Mouse (Mus musculus): ENCODE data around the gene Tectb. TPM values are rescaled to one million over a fixed set of nuclear protein-coding genes. Genes with fewer than 3 reads are reported as not detected.
"Not testable (repeated sequence)": the region's sequence is repeated elsewhere in the genome, so short reads cannot be mapped to it uniquely, and the experiment has no call there.

The Tectb gene
- total RNA-seq, 2 experiments from 2014 or later: not detected

DNA sequence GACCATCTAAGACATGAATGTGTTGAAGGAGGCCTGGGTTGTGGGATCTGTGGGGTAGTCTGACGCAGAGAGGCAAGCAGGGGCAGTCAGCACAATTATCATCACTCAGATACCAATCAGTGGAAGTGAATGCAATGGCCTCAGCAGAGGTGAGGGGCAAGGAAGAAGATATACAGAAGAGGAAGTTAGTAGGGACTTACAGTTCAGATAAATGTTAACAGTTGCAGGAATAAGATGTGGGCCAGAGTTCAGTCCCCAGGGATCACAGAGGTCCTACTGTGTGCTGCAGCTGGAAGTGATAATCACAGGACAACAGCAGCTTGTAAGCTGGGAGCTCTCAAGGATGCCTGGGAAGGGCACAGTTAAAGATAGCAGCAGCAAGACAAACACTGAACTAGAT lies 16.4 kb upstream of the Tectb start:
- ATAC-seq (replicated peaks; ENCODE audit: poor library complexity, severe bottlenecking): no peak

DNA sequence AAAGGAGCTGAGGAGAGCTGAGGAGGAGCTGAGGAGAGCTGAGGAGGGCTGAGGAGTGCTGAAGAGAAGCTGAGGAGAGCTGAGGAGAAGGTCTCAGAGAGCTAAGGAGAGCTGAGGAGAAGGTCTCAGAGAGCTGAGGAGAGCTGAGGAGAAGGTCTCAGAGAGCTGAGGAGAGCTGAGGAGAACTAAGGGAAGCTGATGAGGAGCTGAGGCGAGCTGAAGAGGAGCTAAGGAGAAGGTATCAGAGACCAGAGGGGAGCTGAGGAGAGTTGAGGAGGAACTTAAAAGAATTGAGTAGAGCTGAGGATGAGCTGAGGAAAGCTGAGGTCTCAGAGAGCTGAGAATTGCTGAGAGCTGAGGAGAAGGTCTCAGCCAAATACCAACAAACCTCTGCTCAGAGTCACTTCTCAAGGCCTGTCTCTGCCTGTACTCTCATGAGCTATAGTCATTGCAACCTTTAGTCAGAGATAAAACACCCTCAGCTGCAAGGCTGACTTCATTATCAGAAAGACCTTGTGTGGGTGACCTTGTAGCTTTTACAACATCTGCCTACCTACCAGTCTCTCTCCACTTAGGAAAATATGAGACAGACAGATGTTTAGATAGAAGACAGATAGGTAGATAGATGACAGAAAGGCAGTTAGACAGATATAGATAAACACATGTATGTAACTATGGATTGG lies 15.2 kb upstream of the Tectb start:
- ATAC-seq (replicated peaks; ENCODE audit: poor library complexity, severe bottlenecking): no peak

DNA sequence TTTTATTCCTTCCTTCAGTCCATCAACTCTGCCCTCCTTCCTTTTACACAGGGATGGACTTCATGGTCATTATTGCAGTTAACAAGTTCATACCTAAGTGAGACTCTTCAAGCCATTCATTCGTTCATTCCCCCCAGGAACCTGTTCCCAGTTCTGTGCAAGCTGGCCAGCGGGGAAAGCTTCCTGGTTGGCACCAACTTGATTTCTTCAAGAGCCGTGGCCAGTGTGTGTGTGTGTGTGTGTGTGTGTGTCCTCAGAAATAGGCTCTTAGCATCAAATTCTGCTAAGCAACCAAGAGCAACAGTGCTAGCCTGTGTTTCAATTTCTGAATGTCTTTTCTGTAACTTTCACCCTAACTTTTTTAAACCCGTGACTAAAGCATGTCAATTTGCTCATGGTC lies 14.6 kb upstream of the Tectb start:
- ATAC-seq (replicated peaks; ENCODE audit: poor library complexity, severe bottlenecking): no peak

DNA sequence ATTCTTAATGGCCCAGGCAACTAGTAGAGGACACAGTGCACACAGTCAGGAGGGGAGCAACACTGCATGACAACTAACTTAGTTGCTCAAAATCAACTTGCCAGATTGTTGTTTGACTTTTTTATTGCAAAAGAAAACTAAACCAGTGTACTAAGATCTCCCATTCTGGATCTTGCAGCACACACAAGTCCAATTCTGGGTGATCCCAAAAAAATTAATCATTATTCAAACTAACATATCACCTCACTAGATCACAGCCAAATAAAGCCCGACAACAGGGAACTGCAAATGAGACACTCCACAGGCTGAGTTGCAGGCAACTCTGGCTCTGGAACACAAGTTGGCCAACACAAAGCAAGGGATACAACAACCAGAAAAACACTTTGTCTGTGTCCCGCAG lies 13.8 kb upstream of the Tectb start:
- ATAC-seq (replicated peaks; ENCODE audit: poor library complexity, severe bottlenecking): no peak

DNA sequence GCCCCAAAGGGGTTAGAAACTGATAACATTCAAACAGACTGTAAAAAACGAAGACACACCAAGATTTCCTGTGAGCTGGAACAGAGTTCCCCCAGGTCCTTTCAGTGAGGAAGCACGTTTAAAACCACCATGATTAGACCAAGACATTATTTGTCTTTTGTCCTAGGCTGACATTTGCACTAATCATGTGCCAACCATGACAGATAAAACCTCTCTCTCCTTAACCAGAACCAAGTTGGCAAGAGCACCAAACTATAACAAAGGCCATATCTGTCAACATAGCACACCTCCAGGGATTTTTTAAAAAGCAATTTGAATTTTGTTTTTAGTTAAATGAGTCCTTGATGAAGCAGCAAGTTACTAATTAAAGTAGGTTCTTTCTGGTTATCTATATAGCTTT lies 12.8 kb upstream of the Tectb start:
- no peak for ATAC-seq (replicated peaks; ENCODE audit: poor library complexity, severe bottlenecking)

DNA sequence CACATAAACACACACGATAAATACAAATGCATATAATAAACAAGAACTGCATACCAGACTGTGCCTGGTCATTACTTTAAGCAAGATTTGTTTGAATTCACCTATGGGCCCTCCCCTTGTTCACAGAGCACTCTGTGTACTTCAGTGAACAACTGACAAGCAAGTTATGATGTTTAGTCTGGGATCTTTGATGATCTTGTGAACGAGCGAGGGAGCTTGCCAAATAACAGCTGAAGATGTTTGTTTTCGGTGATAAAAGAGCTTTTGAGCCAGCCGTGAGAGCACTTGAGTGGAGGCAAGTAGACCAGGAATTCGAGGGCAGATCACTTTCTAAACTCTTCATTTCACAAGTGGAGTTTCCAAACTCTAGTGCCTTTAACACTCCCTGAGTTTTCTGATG lies 12.2 kb upstream of the Tectb start:
- ATAC-seq (replicated peaks; ENCODE audit: poor library complexity, severe bottlenecking): no peak

DNA sequence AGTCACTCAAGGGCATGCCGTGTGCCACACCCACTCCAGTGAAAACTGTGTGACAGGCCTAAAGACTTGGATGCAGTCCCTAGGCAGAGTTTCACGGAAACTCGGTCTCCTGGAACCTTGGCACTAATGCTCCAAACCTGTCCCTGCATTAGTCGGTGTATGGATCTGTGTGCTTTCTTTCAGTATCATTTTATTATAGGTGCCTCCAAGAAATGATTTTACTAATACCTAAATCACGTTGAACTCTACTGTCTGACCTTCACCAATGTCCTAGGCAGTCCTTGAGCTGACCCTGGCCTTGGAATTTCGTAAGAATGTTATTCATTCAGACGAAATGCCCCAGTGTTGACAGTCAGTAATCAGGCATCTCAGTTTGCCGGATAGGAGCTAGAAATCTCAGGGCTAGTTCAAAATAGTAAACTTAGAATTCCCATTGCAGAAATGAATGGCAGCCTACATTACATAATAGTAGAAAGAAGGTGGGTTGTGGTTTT lies 11.2 kb upstream of the Tectb start:
- not testable (repeated sequence) for ATAC-seq (replicated peaks; ENCODE audit: poor library complexity, severe bottlenecking)

DNA sequence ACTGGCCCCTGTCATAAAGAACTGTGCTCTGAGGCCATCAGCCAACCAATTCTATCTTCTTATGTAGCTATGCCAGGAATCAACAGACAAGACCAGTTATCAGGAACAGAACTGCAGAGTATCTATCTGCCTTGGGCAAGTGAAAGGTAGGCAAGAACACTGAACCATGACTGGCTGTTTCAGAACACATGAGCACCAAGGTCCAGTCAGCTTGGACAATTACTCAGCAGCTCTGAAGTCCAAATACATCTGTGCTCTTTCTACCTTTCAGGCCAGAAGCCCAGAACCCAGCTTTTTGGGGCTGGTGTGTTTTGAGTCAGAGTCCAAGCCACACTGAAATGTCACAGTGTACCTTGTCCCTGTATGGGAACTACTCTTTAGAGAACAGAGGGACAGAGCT lies 10.1 kb upstream of the Tectb start:
- no peak for ATAC-seq (replicated peaks; ENCODE audit: poor library complexity, severe bottlenecking)

DNA sequence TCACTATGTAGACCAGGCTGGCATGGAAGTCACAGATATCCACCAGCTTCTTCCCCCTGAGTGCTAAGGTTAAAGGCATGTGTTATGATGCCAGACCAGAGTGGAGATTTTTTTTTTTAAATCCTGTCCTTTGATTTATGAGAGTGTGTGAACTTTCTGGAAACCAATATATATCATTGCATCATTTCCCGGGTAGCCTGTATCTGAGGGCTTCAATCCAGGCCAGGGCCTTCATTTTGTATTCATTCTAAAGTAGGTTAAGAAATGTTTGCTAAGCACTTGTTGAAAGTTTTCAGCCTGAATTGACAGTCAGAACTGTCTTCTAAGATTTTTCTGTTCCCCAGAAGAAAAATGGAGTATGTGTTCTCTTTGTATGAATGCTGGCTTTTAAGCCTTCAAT lies 8.9 kb upstream of the Tectb start:
- ATAC-seq (replicated peaks; ENCODE audit: poor library complexity, severe bottlenecking): no peak

DNA sequence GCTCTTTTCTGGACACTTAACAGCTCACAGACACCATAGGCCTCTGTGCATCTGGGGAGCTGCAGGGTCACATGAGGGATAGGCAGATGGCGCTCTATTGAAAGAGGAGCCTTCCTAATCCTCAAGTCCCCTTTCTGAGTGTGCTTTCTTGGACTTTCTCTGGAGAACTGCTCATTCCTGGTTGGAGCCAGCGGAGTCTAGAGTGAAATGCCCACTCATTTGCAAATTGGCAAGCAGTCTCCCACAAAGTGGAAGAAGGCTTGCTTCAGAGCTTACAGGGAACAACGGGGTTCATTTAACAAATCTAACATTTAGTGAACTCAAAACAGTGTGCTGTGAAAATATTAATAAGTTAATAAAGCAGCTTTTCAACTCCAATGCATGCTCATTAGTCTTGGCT lies 3.4 kb upstream of the Tectb start:
- no peak for ATAC-seq (replicated peaks; ENCODE audit: poor library complexity, severe bottlenecking)

DNA sequence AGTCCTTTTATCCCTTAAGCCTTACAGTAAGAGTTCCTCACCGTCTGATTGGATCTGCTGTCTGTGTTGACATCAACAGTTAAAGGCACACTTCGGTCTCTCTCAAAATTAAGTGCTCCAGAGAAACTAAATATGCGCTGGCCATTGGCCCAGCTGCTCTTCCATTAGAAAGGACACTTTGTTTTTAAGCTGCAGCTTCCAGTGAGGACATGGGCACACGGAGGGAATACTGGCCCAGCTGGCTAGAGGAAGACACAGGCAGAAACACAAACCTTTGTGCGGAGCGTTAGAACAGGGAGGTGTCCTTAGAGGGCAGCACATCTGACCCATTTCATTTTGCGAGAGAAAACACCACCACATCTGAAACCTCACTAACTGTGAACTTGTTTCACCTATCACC lies 3.9 kb downstream of the Tectb start:
- no peak for ATAC-seq (replicated peaks; ENCODE audit: poor library complexity, severe bottlenecking)

DNA sequence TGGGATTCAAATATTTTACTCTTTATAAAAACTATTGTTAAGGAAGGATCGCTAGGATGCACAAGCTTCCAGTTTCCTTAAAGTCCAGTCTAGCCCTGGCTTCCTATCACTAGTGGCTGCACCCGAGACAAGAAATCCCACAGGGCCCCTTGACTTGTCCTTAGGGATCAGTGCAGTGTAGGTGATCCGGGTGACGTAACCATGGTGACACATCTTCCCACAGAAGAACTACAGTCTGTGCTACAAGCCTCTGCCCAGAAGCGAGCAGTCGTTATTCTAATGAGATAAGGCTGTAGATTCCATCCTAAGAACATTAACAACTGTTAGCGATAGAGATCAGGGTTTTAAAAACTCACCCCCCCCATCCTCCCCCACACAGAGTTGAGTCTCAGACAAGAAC lies 4.5 kb downstream of the Tectb start:
- ATAC-seq (replicated peaks; ENCODE audit: poor library complexity, severe bottlenecking): no peak

DNA sequence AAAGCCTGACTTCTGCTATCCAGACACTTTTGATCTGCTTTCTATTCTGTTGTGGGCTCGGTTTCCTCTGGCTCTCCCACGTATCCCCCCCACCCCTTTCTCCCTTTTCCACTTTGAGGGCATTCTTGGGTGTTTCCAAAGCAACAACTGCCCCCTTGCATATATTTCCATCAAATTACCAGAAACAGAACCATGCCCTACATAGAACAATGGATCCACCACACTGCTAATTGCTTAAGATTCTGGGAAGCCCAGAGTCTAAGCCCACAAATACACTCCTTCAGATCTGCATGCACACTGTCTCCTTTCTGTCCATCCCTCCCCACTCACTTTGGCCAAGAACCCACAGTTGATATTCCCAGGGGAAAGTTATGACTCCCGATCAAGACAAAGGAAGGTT lies 5.1 kb downstream of the Tectb start:
- no peak for ATAC-seq (replicated peaks; ENCODE audit: poor library complexity, severe bottlenecking)

DNA sequence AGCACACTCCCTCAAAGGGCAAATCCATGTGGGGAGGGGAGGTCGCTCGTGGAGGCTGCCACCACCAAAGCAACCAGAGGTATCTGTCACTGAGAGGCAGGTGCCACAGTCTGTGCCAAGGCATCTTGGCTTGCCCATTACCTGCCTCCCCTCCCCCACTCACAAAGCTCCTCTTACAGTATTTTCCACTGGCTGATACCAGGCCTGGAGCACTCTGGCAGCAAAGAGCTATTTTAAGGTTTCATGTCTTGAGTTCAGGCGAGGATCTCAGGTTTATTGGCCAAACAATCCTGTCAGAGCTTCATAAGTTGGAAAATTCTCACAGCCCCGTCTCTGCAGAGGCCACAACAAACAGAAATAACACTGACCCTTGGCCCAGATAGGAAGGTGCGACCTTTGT lies 9.5 kb downstream of the Tectb start:
- ATAC-seq (replicated peaks; ENCODE audit: poor library complexity, severe bottlenecking): no peak

DNA sequence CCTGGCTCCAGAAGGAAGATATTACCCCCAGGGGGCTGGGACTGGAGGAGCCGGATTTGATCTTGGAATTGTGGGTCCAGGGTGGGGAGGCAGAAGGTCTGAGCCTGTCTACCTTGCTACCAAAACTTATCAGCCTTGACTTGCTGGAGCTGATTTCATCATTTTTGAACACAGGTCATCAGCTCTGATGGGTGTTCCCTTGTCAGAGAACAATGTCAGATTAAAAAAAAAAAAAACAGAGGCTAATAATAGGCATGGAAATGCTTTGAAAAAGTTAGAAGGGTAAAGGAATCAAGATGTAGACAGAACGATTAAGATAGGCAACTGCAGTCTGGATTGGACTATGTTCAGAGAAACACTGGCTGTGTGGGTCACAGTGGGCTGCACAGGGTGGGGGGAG lies 11.1 kb downstream of the Tectb start:
- no peak for ATAC-seq (replicated peaks; ENCODE audit: poor library complexity, severe bottlenecking)

DNA sequence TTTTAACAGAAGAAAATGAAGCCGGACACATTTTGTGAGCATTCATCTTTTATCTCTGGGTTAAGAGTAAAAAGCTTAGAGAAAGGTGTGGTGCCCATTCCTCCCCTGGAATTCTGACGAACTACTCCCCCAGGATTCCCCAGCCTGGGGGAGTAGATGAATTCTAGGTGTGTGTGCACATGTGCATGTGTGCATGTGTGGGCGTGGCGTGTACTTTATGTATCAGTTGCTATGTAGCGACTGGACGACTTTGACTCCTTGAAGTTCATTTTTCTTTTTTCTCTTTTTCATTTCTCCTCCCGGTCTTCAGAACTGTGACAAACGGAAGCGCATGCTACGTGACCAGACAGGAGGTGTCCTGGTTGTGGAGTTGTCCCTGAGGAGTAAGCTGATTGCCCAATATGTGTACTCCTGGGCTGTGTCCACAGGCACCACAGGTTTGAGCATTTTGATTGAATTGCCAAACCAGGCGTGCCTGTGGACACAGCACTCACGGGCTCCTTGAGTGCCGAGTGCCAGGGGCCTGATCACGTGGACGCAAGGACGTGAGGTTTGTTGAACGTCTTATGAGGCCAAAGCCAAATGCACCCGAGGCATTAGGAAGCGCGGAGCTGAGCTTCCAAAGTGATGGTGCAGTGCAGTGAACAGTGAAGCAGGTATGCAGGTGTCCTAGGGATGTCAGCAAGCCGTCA lies 11.9 kb downstream of the Tectb start:
- ATAC-seq (replicated peaks; ENCODE audit: poor library complexity, severe bottlenecking): no peak

DNA sequence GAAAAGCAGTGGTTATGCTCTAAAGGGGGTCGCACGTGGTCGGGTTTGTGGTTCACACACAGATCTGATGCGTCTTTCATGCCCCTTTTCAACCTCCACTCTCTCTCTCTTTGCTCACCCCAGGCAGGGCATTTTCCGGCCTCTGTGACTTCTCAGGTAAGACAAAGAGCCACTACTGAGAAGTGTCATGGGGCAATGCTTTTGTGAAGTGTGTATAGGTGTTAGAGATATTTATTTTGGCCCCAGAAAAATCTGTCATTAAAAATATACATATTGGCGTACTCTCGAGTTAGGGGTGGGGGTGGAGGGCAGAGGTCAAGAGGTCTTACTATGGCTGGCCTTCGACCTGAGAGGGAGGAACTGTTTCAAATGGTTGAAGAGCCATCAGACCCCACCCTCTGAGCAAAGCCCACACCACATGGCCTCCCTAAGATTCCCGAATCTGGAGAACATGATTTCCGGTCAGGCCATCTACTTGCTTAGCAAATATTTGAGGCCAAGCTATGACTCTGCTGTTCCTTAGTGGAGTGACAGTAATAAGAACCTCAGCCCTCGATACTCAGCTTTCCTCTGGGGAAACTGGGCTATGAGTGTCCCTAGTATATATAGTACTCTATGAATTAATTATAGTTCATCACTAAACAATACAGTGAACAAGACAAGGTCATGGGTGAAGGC lies 13.3 kb downstream of the Tectb start:
- ATAC-seq (replicated peaks; ENCODE audit: poor library complexity, severe bottlenecking): no peak

DNA sequence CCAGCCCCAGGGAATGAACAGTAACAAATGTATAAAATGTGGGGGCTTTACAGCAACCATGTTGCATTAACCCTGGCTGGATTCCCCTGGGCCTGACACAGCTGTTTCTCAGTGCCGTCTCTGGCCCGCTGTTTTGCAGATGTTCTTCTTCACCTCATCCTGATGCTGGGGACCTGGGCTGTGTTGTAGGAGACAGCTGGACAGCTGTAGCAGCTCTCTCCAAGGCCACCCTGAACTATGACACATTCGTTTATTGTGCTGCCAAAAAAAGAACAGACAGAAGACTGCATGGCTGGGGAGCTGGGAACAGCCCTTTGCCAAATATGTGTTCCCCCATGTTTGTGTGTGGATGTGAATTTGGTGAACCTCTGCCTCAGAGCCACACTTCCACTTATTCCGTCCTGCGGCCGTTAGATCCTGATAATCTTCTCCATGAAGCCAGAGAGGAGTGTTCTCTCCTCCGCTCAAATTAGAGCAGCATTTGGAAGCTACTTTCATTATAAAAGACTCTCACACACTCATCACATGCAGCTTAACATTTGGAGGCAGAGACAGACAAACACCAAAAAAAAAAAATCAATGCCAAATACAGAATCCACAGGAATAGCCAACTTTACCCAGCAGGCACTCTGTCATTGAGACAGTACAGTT lies 14.1 kb downstream of the Tectb start:
- no peak for ATAC-seq (replicated peaks; ENCODE audit: poor library complexity, severe bottlenecking)

DNA sequence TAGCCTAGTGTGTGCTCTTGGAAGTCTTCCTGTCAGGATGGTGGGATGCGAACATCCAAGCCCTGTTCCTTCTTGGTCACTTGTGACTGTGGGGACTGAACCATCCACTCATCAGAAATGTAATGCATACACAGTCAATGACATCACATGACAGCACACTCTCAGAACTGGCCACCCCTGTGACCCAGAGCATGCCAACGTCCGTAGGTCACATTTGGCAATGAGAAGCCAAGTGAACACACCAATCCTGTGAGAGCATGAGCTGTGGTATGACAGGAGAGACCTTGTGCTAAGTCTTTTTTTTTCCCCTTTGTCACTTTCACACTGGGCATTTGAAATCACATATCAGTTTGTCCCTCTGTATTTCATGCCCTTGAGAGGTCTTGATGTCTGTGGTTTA lies 15.0 kb downstream of the Tectb start:
- no peak for ATAC-seq (replicated peaks; ENCODE audit: poor library complexity, severe bottlenecking)

DNA sequence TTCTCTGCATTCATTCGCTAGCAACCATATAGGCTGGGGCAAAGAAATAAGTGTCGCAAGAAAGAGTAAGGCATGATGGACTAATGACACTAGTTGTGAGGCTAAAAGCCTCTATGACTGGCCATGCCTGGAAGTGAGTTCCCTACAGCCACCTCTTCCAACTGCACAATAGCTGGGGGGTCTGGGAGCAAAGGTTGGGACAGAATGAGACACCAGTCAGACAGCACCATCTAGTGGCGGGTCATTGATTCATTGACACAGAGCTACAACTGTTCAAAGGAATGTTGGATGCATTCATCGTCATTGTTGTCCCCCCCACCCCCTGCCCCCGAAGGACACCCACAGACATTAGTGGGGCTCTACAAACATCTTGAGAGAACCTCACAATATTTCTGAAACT lies 17.8 kb downstream of the Tectb start:
- ATAC-seq (replicated peaks; ENCODE audit: poor library complexity, severe bottlenecking): peak; percentile 74

DNA sequence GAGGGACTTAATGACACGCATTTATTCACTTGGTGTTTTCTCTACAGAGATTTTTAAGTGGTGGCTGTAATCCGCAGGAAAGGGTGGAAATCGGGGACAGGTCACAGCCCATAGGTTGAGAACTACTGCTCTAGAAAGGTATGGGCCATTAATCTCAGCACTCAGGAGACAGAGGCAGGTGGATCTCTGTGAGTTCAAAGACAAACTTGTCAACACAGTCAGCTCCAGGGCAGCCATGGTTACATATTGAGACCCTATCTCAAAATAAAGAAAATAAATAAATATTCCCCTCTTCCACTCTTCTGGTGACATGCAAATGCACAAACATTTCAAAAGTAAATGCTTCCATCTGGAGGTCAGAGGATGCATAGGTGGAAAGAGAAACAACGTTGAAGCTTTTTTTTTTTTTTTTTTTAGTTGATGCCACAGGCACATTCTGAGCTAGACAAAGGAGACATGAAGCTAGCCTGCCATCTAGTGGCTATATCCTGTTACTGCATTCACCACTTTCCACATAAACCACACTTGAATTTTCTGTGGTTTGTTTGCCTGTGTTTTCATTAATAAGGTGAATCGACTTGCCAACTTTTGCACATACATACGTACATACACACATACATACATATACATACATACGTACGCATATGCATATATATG lies 26.1 kb downstream of the Tectb start:
- peak; percentile 79 for ATAC-seq (replicated peaks; ENCODE audit: poor library complexity, severe bottlenecking)

Data from granulocyte monocyte progenitor cell, adult 5-6 weeks (primary cell).